Mouse (Mus musculus): ENCODE measurements around the gene Orai3. TPM values are rescaled to one million over a fixed set of nuclear protein-coding genes. Genes with fewer than 3 reads are reported as not detected.

Orai3 gene
- polyA plus RNA-seq, 1 experiment from 2014 or later = 4.6 TPM

- Histone ChIP-seq H3K27me3 (ENCODE audit: control insufficient read depth, insufficient read depth, low read length) (no peaks in the 10 kb centered on the region), H3K36me3 (ENCODE audit: control insufficient read depth, insufficient read depth, low read length) (peaks cover 86% of the 10 kb centered on the region), H3K4me2 (ENCODE audit: low read depth, low read length) (no peak overlapping the region), H3K9me3 (ENCODE audit: control insufficient read depth, low read length) (no peaks in the 10 kb centered on the region), H3K27ac (ENCODE audit: low read depth, low read length) (no peak overlapping the region), H3K4me3 (ENCODE audit: low read depth, low read length) (no peak overlapping the region), H3K4me1 (ENCODE audit: control insufficient read depth, insufficient read depth, low read length) (0 out of 2 replicates have a peak, but pooled peaks cover 6% of the 10 kb centered on the region), H3K9ac (replicated peaks; ENCODE audit: low read depth, low read length) (0 out of 2 replicates have a peak overlapping the region, but pooled peaks have one; percentile 12)
- WGBS = 87% methylated on average over 7 of the region's 7 CpGs
- ATAC-seq (ENCODE audit: low read depth) = no peak
These were observed 15.9 kb upstream of the Orai3 start for GRCm38 (mm10) chr7:127753741-127754140.

- no peak overlapping the region for H3K4me2 ChIP-seq (ENCODE audit: low read depth, low read length)
- H3K9ac ChIP-seq (replicated peaks; ENCODE audit: low read depth, low read length) = no peak overlapping the region
- no peaks in the 10 kb centered on the region for H3K9me3 ChIP-seq (ENCODE audit: control insufficient read depth, low read length)
- H3K4me3 ChIP-seq (ENCODE audit: low read depth, low read length) = no peak overlapping the region
- no peak overlapping the region for H3K27ac ChIP-seq (ENCODE audit: low read depth, low read length)
- WGBS = 86% methylated on average over 6 of the region's 6 CpGs
- peaks cover 52% of the 10 kb centered on the region for H3K36me3 ChIP-seq (ENCODE audit: control insufficient read depth, insufficient read depth, low read length)
- ATAC-seq (ENCODE audit: low read depth) = no peak
- no peaks in the 10 kb centered on the region for H3K27me3 ChIP-seq (ENCODE audit: control insufficient read depth, insufficient read depth, low read length)
- H3K4me1 ChIP-seq (ENCODE audit: control insufficient read depth, insufficient read depth, low read length) = 0 out of 2 replicates have a peak, but pooled peaks cover 3% of the 10 kb centered on the region
These were observed 9.9 kb upstream of the Orai3 start for GRCm38 (mm10) chr7:127759716-127760115.

- peaks cover 50% of the 10 kb centered on the region for H3K36me3 ChIP-seq (ENCODE audit: control insufficient read depth, insufficient read depth, low read length)
- ATAC-seq (ENCODE audit: low read depth) = no peak
- H3K4me3 ChIP-seq (ENCODE audit: low read depth, low read length) = no peak overlapping the region
- no peaks in the 10 kb centered on the region for H3K27me3 ChIP-seq (ENCODE audit: control insufficient read depth, insufficient read depth, low read length)
- no peaks in the 10 kb centered on the region for H3K9me3 ChIP-seq (ENCODE audit: control insufficient read depth, low read length)
- no peak overlapping the region for H3K9ac ChIP-seq (replicated peaks; ENCODE audit: low read depth, low read length)
- H3K4me2 ChIP-seq (ENCODE audit: low read depth, low read length) = no peak overlapping the region
- H3K4me1 ChIP-seq (ENCODE audit: control insufficient read depth, insufficient read depth, low read length) = 0 out of 2 replicates have a peak, but pooled peaks cover 3% of the 10 kb centered on the region
- no peak overlapping the region for H3K27ac ChIP-seq (ENCODE audit: low read depth, low read length)
- whole genome bisulfite sequencing = 91% methylated on average over 3 of the region's 3 CpGs
These were observed 9.1 kb upstream of the Orai3 start for GRCm38 (mm10) chr7:127760478-127760877.

GRCm38 (mm10) chr7:127761026-127761425 is 8.6 kb upstream of the Orai3 start:
- Histone ChIP-seq H3K4me2 (ENCODE audit: low read depth, low read length) (no peak overlapping the region), H3K9ac (replicated peaks; ENCODE audit: low read depth, low read length) (no peak overlapping the region), H3K36me3 (ENCODE audit: control insufficient read depth, insufficient read depth, low read length) (peaks cover 49% of the 10 kb centered on the region), H3K27me3 (ENCODE audit: control insufficient read depth, insufficient read depth, low read length) (no peaks in the 10 kb centered on the region), H3K4me3 (ENCODE audit: low read depth, low read length) (no peak overlapping the region), H3K4me1 (ENCODE audit: control insufficient read depth, insufficient read depth, low read length) (0 out of 2 replicates have a peak, but pooled peaks cover 3% of the 10 kb centered on the region), H3K27ac (ENCODE audit: low read depth, low read length) (no peak overlapping the region), H3K9me3 (ENCODE audit: control insufficient read depth, low read length) (no peaks in the 10 kb centered on the region)
- no peak for ATAC-seq (ENCODE audit: low read depth)
- WGBS = 52% methylated on average over 7 of the region's 7 CpGs

- peaks cover 54% of the 10 kb centered on the region for H3K36me3 ChIP-seq (ENCODE audit: control insufficient read depth, insufficient read depth, low read length)
- no peaks in the 10 kb centered on the region for H3K4me1 ChIP-seq (ENCODE audit: control insufficient read depth, insufficient read depth, low read length)
- H3K27me3 ChIP-seq (ENCODE audit: control insufficient read depth, insufficient read depth, low read length) = no peaks in the 10 kb centered on the region
- no peak overlapping the region for H3K4me3 ChIP-seq (ENCODE audit: low read depth, low read length)
- H3K27ac ChIP-seq (ENCODE audit: low read depth, low read length) = no peak overlapping the region
- no peak overlapping the region for H3K9ac ChIP-seq (replicated peaks; ENCODE audit: low read depth, low read length)
- WGBS = 95% methylated on average over 4 of the region's 4 CpGs
- H3K9me3 ChIP-seq (ENCODE audit: control insufficient read depth, low read length) = no peaks in the 10 kb centered on the region
- no peak for ATAC-seq (ENCODE audit: low read depth)
- H3K4me2 ChIP-seq (ENCODE audit: low read depth, low read length) = no peak overlapping the region
These were observed 6.0 kb upstream of the Orai3 start for GRCm38 (mm10) chr7:127763642-127764041.

- H3K4me2 ChIP-seq (ENCODE audit: low read depth, low read length) = no peak overlapping the region
- H3K36me3 ChIP-seq (ENCODE audit: control insufficient read depth, insufficient read depth, low read length) = peaks cover 48% of the 10 kb centered on the region
- H3K27ac ChIP-seq (ENCODE audit: low read depth, low read length) = no peak overlapping the region
- H3K9me3 ChIP-seq (ENCODE audit: control insufficient read depth, low read length) = no peaks in the 10 kb centered on the region
- WGBS = 94% methylated on average over 2 of the region's 2 CpGs
- no peak overlapping the region for H3K4me3 ChIP-seq (ENCODE audit: low read depth, low read length)
- H3K4me1 ChIP-seq (ENCODE audit: control insufficient read depth, insufficient read depth, low read length) = peaks cover 8% of the 10 kb centered on the region; the same call in 1 of the 2 replicates
- H3K9ac ChIP-seq (replicated peaks; ENCODE audit: low read depth, low read length) = no peak overlapping the region
- H3K27me3 ChIP-seq (ENCODE audit: control insufficient read depth, insufficient read depth, low read length) = no peaks in the 10 kb centered on the region
- no peak for ATAC-seq (ENCODE audit: low read depth)
These were observed 3.9 kb upstream of the Orai3 start for GRCm38 (mm10) chr7:127765756-127766155.

GRCm38 (mm10) chr7:127766851-127767609 is 2.6 kb upstream of the Orai3 start:
- Histone ChIP-seq H3K4me2 (ENCODE audit: low read depth, low read length) (no peak overlapping the region), H3K27me3 (ENCODE audit: control insufficient read depth, insufficient read depth, low read length) (no peaks in the 10 kb centered on the region), H3K27ac (ENCODE audit: low read depth, low read length) (no peak overlapping the region), H3K4me3 (ENCODE audit: low read depth, low read length) (no peak overlapping the region), H3K36me3 (ENCODE audit: control insufficient read depth, insufficient read depth, low read length) (peaks cover 48% of the 10 kb centered on the region), H3K4me1 (ENCODE audit: control insufficient read depth, insufficient read depth, low read length) (peaks cover 8% of the 10 kb centered on the region; the same call in 1 of the 2 replicates), H3K9me3 (ENCODE audit: control insufficient read depth, low read length) (no peaks in the 10 kb centered on the region), H3K9ac (replicated peaks; ENCODE audit: low read depth, low read length) (no peak overlapping the region)
- 81% methylated on average over 17 of the region's 17 CpGs for WGBS
- ATAC-seq (ENCODE audit: low read depth) = no peak

- Histone ChIP-seq H3K9ac (replicated peaks; ENCODE audit: low read depth, low read length) (no peak overlapping the region), H3K9me3 (ENCODE audit: control insufficient read depth, low read length) (no peaks in the 10 kb centered on the region), H3K36me3 (ENCODE audit: control insufficient read depth, insufficient read depth, low read length) (peaks cover 42% of the 10 kb centered on the region), H3K27ac (ENCODE audit: low read depth, low read length) (no peak overlapping the region), H3K4me3 (ENCODE audit: low read depth, low read length) (no peak overlapping the region), H3K27me3 (ENCODE audit: control insufficient read depth, insufficient read depth, low read length) (no peaks in the 10 kb centered on the region), H3K4me1 (ENCODE audit: control insufficient read depth, insufficient read depth, low read length) (peaks cover 8% of the 10 kb centered on the region; the same call in 1 of the 2 replicates), H3K4me2 (ENCODE audit: low read depth, low read length) (no peak overlapping the region)
- 95% methylated on average over 19 of the region's 19 CpGs for WGBS
- no peak for ATAC-seq (ENCODE audit: low read depth)
These were observed 1.8 kb upstream of the Orai3 start for GRCm38 (mm10) chr7:127767671-127768345.
